Mouse (Mus musculus): ENCODE results near the gene A930009A15Rik.

A930009A15Rik gene

DNA sequence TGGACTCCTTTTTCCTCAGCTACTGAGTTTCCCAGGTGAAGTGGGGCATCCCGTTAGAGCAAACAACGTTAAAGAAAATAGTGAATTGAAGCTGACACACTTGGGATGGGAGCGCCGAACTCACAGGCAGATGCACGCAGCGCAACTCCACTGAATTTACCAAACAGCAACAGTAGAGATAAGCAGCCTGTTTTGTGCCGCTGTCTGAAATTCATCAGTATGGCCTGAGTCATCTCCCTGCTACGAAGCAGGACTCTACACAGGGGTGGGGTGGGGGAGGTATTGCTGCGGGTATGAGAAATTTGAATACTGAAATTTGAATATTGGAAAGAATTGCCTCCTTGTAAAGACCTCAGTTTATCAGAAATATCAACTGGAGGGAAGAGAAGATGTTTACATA is 12.2 kb downstream of the A930009A15Rik start:
- DNase-seq (ENCODE audit: low spot score): no peak

DNA sequence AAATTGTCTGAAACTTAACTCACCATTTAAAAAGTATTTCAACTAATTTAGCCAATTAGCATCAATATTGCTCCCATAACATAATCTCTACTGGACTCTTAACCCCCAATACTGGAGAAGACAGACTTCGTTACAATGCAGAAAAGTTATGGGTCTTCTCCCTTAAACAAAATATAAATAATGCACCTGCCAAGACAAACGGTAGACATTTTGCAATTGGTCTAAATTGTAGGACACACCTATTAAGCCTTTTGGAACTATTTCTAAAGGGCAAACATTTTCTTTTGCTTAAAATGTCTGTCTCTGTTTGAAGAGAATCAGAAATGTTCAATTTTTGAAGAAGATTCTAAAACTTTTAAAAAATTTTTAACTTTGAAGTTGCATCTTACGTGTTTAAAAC is 13.3 kb downstream of the A930009A15Rik start:
- DNase-seq (ENCODE audit: low spot score): no peak

DNA sequence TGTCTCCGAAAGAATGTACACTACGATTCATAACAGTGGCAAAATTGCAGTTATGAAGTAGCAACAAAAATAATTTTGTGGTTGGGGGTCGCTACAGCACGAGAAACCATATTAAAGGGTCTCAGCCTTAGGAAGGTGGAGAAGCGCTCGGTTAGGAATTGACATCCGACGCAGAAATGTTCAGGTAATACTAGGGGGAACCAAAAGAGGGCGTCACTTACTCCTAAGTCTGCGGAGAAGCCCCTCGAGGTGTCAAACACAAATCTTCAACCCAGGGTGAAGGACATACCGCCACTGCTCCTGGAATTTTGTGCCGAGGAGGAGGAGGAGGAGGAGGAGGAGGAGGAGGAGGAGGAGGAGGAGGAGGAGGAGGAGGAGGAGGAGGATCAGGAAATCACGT is 14.9 kb downstream of the A930009A15Rik start:
- DNase-seq (ENCODE audit: low spot score): no peak

DNA sequence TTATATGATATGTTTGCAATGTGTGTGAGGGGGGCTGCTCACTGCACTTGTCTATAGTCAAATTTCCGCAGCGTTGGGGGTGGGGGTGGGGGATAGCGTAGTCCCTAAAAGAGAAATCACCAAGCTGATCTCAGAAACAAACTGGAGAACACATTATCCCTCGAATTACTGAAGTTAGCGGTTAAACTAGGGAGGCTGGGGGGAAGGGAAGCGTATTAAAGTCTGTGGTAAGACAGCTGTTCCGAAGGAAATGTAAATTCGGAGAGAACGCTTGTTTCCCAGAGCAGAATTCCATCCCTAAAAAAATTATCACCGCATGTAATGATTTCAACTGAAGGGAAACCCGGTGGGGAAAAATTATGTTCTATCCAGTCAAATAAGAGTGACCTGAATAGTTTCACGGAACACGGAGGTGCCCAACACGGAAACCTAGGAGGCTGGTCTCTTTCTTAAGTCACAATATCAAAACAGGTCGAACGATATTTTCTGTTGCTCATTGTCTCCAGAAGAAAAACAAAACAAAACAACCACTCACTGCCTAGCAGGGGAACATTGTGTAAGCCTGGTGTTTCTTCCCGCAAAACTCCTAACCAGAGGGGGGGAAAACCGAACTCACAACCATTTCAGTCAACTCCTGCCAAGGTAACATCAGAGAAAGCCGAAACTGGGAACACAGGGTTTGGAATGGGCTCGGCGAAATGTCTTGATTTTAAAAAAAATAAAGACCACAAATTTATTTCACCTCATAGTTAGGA is 15.9 kb downstream of the A930009A15Rik start:
- DNase-seq (ENCODE audit: low spot score): no peak

DNA sequence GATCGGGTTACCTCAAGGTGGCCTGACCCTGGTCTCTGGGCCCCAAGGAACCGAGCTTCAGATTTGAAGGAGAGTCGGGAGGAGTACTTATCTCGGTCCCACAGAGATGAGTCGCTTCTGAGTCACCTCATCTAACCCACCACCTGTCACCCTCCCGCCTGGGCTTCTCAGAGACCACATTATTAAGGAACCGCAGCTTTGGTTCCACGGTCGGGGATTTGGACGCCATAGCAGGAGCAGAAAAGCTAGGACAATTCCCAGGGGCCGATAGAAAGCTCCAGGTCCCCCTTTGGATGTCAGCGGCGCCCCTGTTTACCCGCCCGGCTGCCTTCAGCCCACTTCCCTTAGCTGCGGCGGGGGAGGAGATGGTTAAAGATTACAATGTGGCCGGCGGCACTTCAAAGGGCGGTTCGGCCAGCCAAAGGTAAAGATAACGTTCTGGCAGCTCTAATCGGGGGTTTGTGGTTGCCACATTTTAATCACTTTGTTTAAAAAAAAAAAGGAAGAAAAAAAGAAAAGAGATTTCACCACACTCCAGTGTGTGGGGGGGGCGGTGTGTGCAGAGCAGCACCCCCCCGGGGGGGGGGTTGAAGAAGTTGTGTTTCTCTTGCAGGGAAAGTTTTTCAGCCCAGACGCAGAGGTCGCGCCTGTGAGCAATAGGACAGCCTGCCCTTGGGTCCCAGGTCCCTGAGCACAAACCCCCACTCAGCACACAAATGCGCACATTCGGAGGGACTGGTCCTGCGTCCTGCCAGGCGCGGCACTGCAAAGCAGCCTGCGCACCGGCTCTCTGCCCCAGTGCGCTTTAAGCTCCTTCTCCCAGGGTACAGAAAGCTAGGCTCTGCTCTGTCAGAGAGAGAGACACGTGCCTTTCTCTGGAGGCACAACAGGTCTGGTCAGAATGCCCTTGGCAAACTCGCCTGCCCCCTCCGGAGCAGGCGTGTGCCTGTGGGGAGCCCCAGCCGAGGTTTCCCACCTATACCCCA is 16.8 kb downstream of the A930009A15Rik start:
- no peak for DNase-seq (ENCODE audit: low spot score)

DNA sequence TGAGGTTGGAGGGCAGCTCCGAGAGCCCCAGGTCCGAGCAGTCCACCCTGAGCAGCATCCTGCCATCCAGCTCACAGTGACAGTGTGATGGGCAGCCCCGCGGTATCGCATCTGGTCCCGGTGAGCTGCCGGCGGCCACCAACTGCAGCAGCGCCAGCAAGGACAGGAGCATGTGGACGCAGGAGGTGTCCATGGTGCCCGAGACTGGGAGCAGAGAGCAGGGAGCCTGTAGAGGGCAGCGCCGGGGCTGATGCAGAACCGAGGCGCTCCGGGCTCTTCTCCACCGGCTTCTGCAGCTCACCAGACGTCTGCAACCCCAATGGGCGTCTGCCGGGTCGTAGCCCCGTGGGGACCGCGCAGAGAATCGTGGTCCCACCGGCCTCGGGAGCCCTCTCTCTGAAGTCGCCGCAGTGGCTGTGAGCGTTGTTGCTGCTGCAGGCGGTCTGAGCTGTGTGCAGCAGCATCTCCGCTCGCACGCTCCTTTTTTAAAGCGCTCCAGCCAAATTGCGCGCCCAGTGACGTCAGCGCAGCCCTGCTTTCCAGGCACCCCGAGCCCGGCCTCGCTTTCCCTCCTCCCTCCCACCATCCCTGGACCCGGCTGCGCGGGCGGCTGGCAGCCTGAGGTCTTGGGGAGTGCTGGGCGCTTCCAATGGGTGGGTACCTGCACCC is 17.6 kb downstream of the A930009A15Rik start, which contains the start of gene Lgr5:
Gene Lgr5, minus strand, starts transcription at position 480 of the 669 bp plus-strand sequence.
- DNase-seq (ENCODE audit: low spot score): no peak

DNA sequence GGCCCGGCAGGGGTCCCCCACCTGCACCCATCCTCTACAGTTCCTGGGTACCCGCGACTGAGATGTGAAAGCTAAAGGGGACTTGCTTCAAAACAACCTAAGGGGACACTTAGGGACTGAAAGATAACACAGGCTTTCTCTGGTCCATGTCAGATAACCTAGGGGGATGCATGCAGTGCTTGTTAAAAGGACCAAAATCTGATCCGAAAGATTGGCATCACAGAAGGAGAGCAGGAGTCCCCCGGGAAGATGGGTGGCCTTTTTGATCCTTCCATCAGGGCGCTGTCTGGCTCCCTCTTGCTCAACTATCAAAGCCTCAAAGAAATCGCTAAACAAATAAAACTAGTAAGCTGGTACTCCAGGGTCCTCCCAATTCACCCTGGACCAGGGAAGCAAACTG is 18.2 kb downstream of the A930009A15Rik start:
- DNase-seq (ENCODE audit: low spot score): no peak

DNA sequence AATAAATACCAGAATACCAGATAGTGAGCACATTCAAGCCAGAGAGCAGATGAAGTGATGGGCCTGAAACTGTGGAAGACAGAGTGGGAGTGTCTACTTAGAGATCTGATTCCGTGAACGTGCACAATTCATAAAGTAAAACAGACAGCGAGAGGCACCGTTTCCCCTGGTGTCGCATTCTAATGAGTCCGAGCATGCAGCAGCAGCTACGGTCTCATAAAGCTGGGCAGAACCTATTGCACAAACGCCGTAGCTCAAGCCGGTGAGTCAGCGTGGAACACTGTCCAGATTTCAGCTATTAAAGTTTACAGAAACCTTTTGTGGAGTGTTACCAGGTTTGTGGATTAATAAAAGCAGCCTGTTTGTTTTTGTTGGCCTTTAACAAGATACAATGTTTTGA is 23.4 kb downstream of the A930009A15Rik start:
- DNase-seq (ENCODE audit: low spot score): no peak

DNA sequence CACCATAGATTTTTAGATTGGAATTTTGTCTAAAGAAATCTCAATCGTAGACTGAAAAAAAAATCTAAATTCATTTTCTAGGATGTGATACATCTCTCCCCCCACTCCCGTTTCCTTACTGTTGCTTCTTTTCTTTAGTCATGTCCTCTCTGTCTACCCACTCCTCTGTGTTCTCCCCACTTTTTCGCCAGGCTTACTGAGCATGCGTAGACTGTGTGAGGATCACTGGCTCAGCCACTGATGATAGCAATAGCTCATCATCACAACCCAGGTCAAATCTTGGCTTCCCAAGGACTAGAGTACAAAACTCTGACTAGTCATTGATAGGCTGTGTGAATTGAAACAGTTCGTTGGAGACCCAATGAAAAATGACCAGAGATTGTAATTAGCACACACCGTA is 23.9 kb downstream of the A930009A15Rik start:
- no peak for DNase-seq (ENCODE audit: low spot score)

DNA sequence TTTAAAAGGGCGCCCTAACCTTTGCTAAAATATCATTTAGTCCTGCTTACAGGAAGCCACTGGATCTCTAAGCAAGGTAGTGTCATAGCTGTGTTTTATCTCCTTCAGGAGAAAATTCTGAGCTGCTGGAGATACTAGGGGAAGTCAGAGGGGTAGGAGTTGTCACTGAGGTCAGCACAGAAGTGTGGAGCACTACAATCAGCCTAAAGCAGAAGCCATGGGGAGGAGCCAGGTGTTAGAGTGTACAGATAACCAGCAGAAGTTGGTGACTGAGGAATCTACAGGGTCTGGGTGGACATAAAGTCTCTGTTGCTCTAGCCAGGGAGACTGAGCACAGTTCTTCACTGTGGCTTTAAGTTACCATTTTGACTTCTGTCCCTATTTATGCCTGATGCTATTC is 26.0 kb downstream of the A930009A15Rik start:
- DNase-seq (ENCODE audit: low spot score): no peak

DNA sequence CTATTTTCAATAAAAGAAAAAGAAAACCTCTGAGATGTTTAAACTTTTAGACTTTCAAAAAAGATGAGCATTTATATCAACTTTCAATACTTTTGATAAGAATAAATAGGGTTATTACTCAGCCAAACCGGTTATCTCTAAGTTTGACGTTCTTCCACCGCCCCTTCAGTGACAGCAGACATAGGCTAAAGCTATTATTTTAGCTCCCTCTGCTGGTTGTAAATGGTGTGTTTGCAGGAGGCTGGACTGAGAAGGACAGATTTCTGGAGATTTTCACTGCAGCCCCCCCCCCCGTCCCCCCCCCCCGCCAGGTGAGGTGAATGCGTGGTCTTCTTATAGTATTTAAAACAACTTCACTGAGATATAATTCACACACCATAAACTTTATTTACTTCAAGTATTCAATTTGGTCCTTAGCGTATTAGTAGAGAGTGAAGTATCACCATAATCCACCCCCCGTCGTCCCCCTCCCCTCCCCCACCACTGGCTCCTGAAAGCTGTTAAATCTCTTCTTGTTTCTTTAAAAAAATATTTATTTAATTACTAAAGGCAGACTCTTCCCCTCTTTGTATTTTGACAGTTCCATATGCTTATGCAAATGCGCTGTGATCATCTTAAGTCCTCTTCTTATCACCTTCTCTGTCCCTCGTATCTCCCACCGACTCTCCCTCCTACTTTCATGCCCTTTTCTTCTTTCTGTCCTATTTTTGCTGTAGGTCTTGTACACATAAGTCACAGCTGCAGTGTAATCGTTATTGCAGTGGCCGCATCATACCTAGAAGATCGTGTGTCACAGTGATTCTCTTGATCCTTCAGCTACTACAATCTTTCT is 47.9 kb downstream of the A930009A15Rik start:
- DNase-seq (ENCODE audit: low spot score): peak; percentile 2

DNA sequence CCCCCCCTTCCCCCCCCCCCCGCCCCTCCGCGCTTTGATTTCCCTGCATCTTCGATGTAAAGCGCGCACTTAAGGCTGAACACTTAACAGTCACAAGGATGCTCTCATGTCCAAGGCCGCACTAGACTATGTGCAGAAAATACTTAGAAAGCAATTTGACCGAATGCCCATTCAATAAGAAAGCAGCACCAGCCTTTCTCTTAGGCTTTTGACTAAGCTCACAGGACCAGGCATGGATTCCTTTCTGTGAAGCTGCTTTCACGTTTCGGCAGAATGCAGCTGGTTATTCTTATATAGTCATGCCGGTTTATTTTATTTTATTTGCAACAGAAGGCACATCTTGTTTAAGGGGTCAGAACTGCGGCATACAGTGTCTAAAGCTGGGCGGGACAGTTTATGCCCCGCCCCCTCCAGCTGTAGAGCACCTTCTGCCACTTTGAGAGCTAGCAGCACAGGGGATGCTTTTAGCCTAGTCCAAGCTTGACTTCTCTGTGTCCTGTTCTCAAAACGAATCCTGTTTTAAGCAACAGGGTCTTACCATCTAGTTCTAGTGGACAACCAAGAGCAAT is 48.6 kb downstream of the A930009A15Rik start:
- no peak for DNase-seq (ENCODE audit: low spot score)

DNA sequence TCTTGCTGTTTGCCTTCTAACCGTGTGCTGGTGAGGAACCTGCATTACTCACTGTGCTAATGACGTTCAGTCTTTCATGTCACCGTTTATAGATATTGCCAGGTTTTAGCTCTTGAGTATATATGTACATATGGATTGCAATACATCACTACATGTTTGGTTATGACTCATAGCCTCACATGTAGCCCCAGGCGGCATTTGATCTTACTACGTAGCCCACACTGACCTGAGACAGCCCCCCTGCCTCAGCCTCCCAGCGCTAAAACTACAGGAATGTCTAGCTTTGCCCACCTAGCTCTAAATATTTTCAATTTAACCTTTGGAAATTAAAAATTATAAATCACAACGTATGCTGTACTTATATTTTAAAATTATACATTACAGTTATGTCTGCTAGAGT is 53.7 kb downstream of the A930009A15Rik start:
- no peak for DNase-seq (ENCODE audit: low spot score)

DNA sequence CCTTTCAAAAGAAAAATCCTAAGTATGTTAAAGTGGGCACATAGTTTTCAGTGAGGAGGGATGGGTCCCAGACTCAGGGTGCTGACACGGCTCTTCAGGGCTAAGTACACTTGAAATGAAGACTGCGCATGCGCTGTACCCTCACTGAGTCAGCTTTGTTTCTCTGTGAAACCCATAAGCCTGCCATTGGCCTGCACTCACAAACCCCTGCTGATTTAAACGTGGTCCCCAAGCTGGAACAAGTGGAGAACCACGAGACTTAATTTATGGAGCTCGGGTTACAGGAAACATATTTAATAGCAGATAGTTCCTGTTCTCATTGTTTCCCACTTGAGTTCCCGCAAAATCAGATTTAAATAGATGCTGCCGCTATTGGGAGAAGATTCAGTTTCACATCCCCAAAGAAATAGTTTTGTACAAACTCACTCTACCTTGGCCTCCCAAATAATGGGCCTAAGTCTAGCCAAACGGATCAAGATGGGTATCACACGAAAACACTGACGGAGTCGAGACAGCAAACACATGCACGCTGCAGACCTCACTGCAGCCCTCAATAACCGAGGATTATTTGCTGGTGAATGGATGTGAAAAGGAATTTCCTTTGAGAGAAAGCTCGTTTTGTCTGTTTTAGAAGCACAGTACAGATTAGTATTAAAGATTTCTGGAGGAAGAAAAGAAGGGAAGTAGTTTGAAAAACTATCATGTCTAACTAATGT is 54.3 kb downstream of the A930009A15Rik start:
- DNase-seq (ENCODE audit: low spot score): no peak

DNA sequence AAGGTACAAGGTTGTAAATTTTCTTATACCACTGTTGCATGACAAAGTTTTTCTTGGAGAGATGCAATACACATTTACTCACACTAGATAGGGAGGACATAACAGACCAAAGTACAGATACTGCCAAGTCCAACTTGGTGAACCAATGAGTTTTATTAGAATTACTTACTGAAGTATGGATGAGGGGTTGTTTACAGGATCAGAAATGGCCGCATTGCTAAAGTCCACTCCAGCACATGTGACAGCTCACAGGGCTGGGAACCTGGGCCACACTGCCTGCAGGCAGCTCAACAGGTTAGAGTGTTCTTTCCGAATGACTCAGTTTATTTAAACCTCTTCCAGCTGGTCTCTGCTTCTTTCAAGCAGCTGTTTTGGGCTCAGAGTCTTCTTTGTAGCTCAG is 55.2 kb downstream of the A930009A15Rik start:
- no peak for DNase-seq (ENCODE audit: low spot score)

DNA sequence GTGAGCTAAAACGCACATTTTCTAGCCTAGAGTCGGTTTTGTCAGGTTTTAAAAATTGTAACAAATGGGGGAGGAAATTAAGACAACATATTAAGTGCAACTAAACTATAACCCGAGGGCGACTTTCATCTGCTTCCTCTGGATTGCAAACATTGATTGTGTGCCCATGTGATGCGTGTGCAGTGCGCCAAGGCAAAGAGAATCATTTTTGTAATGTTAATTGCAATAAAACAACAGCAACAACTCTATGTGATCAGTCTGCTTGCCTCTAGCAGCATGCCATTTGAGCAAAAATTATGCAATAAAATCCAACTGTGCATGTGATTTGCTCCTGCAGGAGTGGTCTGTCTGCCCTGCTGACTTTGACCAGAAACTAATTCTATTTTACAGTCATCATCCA is 56.9 kb downstream of the A930009A15Rik start:
- no peak for DNase-seq (ENCODE audit: low spot score)
